Mouse (Mus musculus) CH12F3 (cell line): ENCODE results near the gene Afmid.

ENCODE experiments used
- in situ Hi-C: fragments of 300-500 bp; cut with MboI; formaldehyde crosslinking; loops from 2 replicates; pipeline ENCODE4 v1.14.3; 2020; ENCODE audit warnings: low sequenced_read_pairs

The Afmid gene

DNA sequence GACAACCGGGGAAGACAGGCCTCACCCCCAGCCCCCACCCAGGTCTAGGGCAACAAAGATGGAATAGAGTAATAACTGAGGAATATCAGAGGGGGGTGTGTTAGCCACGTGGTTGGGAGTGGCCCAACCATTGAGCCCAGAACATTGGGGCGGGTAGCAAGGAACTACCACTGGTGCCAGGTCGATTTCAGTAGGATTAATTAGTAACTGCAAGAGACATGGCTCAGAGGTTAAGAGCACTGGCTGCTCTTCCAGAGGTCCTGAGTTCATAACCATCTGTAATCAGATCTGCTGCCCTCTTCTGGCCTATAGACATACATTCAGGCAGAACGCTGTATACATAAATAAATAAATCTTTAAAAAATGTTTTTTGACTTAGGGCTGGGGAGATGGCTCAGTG, 20.9 kb downstream of the Afmid start:
- in situ Hi-C loops, result no loop called here

- in situ Hi-C loops, result no loop called here
Measured at GRCm38 (mm10) chr11:117847593-117848215, 22.0 kb downstream of the Afmid start.

DNA sequence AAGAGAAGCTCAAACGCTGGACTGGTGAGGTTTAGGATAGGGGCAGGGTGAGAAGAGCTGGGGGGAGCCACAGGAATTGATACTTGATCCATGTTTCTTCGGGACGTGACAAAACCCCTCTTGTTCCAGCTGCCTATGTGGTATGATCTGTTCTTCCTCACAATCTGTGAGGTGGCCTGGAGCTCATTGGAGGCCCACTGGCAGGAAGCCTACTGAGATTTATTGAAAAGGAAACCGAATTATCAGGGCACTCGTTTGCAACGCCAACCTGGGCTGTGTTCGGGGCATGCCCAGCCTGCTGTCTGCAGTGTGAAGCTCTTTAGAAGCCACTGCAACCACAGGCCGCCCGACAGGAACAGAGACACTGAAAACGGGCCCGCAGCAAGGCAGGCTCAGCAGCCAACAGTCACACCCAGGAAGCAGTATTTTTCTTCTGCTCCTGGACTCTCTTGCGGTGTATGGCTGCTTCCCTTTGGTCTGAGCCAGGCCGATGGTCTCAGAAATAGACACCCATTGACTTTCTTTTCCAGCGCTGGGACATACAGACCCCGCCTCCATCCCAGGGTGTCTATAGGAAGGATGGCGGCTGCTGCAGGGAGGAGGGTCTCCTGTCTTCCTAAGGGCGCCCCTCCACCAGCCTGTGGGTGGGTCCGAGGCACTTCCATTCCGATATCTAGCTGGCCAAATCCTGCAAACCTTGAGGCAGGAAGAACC, 22.7 kb downstream of the Afmid start:
- in situ Hi-C loops, result no loop called here

DNA sequence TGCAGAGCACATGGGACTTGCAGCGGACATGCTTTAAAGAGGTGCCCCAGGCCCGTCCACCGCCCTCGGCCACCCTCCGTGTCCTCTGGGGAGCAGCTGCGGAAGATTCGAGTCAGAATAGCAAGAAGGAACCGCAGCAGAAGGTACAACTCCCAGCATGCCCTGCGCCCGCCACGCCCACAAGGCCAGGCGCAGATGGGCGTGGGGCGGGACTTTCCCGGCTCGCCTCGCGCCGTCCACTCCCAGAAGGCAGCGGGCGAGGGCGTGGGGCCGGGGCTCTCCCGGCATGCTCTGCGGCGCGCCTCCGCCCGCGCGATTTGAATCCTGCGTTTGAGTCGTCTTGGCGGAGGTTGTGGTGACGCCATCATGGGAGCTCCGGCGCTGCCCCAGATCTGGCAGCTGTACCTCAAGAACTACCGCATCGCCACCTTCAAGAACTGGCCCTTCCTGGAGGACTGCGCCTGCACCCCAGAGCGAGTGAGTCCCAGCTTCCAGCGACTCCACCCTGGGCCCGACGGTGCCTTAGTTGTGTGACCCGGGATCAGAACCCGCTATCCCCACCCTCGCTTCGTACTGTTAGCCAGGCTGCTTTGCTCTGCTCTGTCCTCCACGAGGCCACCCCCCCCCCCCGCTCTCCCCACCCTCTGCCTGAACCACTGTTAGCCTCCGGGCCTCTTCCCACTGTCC, 23.4 kb downstream of the Afmid start, which contains the start of gene Birc5:
TSS of gene Birc5 (plus strand) at position 267 of the 687 bp plus-strand sequence.
- in situ Hi-C loops, result no loop called here

GRCm38 (mm10) chr11:117852875-117853274, 27.2 kb downstream of the Afmid start:
- in situ Hi-C loops, result loop anchor here (25.0 kb wide), 1 partner anchor 359 kb away; no protein-coding TSS in a partner anchor

GRCm38 (mm10) chr11:117854241-117854640, 28.5 kb downstream of the Afmid start:
- in situ Hi-C loops, result loop anchor here (25.0 kb wide), 1 partner anchor 358 kb away; no protein-coding TSS in a partner anchor

DNA sequence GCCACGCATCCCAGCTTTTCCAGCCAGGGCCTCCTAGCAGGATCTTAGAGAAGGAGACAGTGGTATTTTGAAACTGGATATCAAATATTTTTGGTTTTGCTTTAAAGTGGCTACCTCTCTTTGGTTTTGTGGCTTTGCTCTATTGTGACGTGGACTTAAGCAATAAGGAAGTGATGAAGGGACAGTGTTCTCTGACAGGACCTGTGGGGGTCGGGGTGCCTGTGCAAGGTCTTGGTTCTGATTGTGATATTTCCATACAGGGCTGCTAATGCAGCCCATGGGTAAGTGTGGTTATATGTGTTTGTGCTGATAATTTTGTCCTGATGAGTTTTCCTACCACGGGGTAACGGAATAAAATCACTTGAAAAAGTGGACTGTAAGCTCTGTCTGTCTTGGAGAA, 29.6 kb downstream of the Afmid start:
- in situ Hi-C loops, result loop anchor here (25.0 kb wide), 1 partner anchor 357 kb away; no protein-coding TSS in a partner anchor

- in situ Hi-C loops, result loop anchor here (25.0 kb wide), 1 partner anchor 356 kb away; no protein-coding TSS in a partner anchor
Measured at GRCm38 (mm10) chr11:117855975-117856374, 30.3 kb downstream of the Afmid start.

GRCm38 (mm10) chr11:117857462-117857861, 31.7 kb downstream of the Afmid start:
- in situ Hi-C loops, result loop anchor here (25.0 kb wide), 1 partner anchor 355 kb away; no protein-coding TSS in a partner anchor

DNA sequence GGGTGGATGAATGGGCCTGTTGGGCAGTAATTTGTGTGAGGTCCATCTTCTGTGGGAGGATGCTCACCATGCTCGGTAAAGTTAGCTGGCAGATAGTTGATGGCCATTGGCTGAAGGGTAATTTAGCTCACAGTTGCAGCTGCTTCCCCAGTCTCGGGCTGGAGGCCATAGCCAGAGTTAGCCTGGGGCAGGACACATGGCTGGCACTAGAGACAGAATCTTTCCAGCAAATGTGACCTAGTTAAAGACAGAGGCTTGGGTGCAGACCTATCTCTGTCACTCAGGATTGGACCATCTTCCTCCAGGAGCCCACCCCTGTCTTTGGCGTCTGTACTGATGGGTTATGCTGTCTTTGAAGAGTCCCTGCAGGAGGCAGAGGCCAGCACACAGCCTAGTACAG, 32.7 kb downstream of the Afmid start:
- in situ Hi-C loops, result loop anchor here (25.0 kb wide), 1 partner anchor 354 kb away; no protein-coding TSS in a partner anchor

DNA sequence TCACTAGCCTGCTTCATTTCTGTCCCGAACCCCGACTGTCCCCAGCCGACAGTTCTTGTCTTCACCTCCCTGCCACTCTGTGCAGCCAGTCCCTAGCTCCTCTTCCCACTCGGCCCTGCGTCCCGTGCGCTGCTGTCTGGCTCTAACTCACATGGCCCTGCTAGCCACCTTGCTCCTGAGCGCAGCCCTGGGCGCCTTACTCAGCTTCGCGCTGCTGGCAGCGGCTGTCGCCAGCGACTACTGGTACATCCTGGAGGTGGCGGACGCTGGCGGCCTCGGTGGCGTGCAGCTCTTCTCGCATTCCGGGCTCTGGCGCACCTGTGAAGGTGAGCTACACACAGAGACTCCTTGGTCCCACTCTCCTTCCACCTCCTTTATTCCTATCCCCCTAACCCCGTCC, 34.9 kb downstream of the Afmid start, which contains the start of gene Tmem235:
TSS of gene Tmem235 (plus strand) at position 152 of the 400 bp plus-strand sequence.
- in situ Hi-C loops, result loop anchor here (10.0 to 25.0 kb wide), 2 partner anchors 234 to 352 kb away; no protein-coding TSS in a partner anchor

- in situ Hi-C loops, result loop anchor here (10.0 to 25.0 kb wide), 2 partner anchors 231 to 349 kb away; no protein-coding TSS in a partner anchor
Measured at GRCm38 (mm10) chr11:117863174-117863856, 37.6 kb downstream of the Afmid start.

DNA sequence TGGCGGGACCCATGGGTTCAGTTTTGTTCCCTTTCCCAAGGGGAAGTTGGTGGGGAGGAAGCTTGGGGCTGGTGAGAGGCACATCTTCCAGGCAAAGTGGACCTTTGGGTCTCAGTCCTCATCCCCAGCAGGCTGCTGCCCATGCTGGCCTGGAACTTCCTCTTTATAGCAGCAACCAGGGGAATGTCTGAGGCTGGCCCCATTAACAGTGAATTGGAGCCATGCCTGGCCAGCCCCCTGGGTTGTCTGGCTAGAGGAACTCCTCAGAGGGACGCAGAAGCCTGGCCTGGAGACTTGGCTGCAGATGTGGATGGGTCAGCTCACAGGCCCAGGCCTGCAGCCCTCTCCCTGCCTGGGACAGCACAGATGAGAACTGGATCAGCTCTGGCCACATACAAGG, 39.1 kb downstream of the Afmid start:
- in situ Hi-C loops, result loop anchor here (10.0 to 25.0 kb wide), 2 partner anchors 230 to 347 kb away; no protein-coding TSS in a partner anchor

DNA sequence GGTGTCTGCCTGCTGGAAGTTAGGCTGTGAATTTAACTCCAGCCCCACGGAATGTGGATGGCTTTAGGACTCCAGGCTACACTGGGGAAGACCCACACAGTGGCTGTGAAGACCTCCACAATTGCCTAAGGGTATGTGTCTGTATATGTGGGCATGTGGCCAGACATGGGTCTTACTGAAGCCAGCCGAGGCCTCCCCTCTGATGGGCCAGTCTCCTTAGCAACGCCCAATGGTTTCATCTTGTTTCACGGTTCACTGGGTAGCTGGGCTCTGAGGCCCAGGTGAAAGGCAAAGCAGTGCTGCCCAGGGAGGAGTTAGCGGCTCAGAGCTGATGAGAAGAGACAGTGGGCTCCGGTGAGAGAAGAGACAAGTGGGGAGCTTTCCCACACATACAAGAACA, 40.3 kb downstream of the Afmid start:
- in situ Hi-C loops, result loop anchor here (10.0 to 25.0 kb wide), 2 partner anchors 229 to 346 kb away; no protein-coding TSS in a partner anchor

DNA sequence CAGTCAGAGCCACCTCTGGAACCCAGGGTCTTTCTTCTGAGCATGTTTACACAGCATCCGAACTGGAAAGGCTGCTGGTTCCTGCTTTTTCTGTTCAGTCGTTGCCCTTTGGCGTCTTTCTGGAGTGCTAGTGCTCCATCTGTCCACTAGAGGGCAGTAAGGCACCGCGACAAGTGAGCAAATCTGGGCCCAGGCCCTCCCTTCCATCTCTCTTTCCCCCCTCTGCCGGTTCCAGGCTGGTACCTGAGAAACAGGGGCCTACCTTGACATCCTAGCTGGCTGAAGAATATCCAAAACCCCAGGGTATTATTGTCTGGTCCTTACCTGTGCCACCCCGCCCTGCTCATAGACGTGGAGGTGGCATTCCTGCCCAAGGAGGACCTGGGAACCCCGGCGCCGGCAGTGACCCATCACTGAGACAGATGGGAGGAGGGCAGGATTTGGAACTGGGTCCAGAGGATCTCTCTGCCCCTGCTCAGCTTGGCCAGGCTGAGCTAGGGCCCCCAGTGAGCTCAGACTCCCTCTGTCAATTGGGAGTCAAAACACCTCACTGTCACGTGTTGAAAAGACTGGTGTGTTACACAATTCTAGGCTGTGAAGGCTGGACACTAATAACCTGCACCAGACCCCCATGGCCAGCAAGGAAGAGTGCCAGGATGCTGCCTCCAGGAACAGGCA, 45.1 kb downstream of the Afmid start:
- in situ Hi-C loops, result loop anchor here (10.0 to 25.0 kb wide), 2 partner anchors 94 to 341 kb away; no protein-coding TSS in a partner anchor

DNA sequence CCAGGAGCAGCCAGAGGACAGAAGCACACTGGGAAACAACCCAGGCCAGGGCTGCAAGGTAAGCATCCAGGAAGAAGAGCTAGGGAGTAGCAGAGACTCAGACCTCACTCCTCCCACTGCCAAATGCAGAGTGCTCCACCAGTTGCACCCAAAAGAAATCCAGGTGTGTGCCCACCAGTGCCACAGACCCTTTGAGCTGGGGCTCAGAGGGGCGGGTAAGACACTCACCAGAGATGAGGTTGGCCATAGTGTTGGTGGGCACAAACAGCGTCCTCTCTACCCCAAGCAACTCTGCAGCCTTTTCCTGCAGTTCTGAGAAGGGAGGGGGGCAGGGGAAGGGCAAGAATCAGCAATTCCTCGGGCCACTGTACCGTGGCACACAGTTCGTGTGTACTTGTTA, 45.7 kb downstream of the Afmid start:
- in situ Hi-C loops, result loop anchor here (10.0 to 25.0 kb wide), 2 partner anchors 93 to 341 kb away; no protein-coding TSS in a partner anchor

GRCm38 (mm10) chr11:117871911-117872584, 46.3 kb downstream of the Afmid start:
- in situ Hi-C loops, result loop anchor here (10.0 to 25.0 kb wide), 2 partner anchors 93 to 340 kb away; no protein-coding TSS in a partner anchor

- in situ Hi-C loops, result loop anchor here (10.0 to 25.0 kb wide), 2 partner anchors 92 to 339 kb away; no protein-coding TSS in a partner anchor
Measured at GRCm38 (mm10) chr11:117872861-117873608, 47.3 kb downstream of the Afmid start, which contains the start of gene Tha1. Gene Tha1, minus strand, starts transcription at chr11:117873481.
